Mouse (Mus musculus) layer of hippocampus, postnatal 36 days (tissue): ENCODE data around the gene Snap29. TPM values are rescaled to one million over a fixed set of nuclear protein-coding genes. Genes with fewer than 3 reads are reported as not detected.

ENCODE experiments used
- DNase-seq, 2 experiments: peaks; one replicate each; pipeline ENCODE4 v3.0.0; 2022
- total RNA-seq, 2 experiments: library from RNA; stranded (reverse); gene quantifications; 2 replicates each; pipeline ENCODE4 v1.2.3; 2021

Gene Snap29
- total RNA-seq, result 10 to 100 TPM; 22.7 to 22.9 TPM

DNA sequence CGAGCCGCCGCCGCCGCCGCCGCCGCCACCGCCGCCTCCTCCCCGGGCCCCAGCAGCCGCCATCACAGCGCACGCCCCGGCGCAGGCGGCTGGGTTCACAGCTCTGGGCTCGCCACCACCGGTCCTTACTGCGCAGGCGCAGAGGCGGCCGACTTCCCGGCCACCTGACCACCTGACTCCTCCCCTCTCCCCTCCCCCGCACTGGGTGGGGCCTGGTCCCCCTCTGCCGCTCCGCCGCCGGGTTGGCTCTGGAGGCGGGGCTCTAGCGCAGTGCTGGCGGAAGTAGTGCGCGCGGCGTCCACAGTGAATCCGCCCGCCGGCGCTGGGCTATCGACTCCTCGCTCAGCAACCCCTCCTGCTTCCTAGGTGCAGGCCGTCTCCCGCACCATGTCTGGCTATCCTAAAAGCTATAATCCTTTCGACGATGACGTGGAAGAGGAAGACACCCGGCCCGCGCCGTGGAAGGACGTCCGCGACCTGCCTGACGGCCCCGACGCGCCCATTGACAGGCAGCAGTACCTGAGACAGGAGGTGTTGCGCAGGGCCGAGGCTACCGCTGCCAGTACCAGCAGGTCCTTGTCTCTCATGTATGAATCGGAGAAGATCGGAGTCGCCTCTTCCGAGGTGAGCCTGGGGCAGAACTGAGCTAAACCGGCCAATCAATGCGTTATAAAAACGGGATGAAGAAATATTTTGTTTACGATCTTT, at the start of gene Snap29, which contains the start of gene Pi4ka:
Snap29 (plus strand) TSS at position 251 of the 708 bp plus-strand sequence.
Pi4ka (minus strand) TSS at position 579 of the 708 bp plus-strand sequence.
- DNase-seq, result peak; percentile 100

DNA sequence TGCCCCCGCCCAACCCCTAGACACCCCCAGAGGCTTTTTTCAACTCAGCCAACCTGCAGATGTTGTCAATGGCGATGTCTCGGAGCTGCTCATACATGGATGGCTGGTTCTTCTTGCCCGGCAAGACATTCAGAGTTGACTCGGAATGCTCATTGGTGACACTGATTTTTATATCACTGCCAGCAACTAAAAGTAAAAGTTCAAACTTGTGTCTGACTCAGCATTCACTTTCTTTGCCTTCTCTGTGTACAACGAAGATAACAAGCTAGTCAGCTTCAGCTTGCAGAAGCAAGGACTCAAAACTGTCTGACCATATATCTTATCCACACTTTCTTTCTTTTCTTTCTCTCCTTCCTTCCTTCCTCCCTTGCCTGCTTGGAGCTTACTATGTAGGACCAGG, 49.8 kb upstream of the Snap29 start:
- no peak for DNase-seq

DNA sequence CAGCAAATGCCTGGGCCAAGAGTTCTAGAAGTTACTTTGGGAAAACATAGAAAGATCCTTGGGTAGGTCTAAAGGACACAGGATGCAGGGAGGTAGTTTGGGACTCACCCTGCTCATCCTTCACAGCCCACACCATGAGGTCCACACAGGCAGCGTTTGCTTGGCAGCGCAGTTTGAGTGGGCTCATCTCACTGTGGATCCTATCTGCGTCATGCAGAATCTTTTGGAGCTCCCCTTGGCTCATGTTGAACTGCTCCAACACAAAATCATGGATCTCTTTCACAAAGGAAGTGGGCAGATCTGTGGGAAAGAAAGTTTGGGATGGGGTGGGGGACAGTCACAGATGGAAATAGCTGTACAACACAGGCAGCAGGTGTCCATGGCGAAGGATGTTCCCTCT, 47.0 kb upstream of the Snap29 start:
- DNase-seq, result no peak

DNA sequence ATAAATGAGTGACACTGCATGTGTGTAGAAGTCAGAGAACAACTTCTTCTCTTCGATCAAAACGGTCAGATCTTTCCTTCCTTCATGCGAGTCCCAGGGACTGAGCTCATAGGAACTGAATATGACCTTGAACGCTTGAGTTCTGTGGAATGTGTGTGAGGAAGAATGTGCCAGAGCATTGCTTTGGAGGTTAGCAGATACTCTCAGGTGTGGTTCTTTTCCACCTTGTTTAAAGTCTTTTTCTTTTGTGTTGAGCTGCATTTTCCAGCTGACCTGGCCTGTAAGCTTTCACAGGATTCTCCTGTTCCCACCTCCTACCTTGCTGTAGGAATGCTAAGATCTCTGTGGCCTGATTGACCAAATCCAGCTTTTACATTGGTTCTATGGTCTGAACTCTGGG, 23.5 kb upstream of the Snap29 start:
- DNase-seq, result no peak

DNA sequence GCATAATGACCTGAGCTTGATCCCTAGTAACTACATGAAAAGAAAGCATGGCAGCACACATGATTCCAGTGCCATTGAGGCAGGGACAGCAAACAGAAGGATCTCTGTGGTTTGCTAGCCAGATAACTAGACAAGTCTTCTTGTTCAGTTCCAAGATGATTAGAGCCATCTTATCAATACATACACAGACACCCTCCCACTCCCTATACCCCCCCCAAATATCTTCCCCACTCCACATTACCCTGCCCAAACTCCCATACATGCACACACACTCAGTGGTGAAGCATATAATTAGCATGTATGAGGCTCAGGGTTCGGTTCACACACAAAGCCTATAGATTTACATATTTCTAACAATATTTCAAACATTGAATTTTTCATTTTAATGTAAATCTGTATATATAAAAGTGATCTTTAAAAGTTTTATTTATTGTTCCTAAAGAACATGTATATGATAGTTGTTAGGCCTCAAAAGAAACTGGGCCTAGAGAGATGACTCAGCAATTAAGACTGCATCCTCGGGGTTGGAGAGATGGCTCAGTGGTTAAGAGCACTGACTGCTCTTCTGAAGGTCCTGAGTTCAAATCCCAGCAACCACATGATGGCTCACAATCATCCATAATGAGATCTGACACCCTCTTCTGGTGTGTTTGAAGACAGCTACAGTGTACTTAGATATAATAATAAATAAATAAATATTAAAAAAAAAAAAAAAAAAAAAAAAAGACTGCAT, 22.0 kb upstream of the Snap29 start:
- DNase-seq, result no peak

DNA sequence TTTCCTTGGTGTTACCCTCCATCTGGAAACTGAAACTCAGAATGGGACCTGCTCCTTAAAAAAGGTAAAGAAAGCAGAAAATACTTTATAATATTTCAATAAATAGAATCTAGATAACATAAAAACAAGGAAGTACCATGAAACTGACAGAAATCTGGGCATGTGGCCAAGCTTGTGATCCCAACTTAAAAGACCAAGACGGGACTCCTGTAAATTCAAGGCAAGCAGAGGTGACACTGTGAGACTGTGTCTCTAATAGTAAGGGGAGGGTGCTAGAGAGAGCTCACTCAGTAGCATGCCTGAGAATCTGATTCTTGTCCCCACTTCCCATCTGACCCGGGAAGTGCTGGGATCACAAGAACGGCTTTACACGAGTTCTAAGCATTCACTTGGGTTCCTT, 13.0 kb upstream of the Snap29 start:
- no peak for DNase-seq

DNA sequence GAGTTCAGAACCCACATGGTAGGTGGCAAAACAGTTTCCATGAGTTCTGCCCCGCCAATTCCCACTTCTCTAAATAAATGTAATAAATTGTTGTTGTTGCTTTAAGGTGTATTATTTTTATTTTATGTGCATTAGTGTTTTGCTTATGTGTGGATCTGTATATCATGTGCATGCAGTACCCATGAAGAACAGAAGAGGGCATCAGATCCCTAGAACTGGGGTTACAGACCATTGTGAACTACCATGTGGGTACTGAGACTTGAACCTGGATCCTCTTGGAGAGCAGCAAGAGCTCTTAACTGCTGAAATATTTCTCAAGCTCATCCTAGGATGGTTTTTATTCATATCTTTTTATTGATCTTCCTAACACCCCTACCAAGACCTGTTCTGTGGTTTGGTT, 2.9 kb upstream of the Snap29 start:
- no peak for DNase-seq

DNA sequence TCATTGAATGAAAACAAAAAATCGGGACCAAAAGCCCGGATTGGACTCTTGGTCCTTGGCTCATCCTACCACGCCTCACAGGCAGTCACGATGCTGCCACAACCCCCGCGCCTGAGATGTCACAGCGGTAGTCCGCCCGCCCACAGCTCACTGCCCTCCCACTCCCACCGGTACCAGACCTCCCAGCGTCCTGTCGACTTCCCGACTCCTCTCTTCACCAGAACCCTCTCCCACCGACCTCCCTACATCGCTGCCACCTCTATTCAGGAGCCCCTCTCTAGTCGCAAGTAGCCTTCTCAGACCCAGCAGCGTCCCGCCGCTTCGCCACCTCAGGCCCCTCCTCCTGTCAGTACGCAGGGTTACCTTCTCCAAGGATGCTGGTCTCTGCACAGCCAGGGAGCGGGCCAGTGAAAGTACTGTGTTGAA, 502 bp upstream of the Snap29 start:
- DNase-seq, result peak; percentile 80 to 85

DNA sequence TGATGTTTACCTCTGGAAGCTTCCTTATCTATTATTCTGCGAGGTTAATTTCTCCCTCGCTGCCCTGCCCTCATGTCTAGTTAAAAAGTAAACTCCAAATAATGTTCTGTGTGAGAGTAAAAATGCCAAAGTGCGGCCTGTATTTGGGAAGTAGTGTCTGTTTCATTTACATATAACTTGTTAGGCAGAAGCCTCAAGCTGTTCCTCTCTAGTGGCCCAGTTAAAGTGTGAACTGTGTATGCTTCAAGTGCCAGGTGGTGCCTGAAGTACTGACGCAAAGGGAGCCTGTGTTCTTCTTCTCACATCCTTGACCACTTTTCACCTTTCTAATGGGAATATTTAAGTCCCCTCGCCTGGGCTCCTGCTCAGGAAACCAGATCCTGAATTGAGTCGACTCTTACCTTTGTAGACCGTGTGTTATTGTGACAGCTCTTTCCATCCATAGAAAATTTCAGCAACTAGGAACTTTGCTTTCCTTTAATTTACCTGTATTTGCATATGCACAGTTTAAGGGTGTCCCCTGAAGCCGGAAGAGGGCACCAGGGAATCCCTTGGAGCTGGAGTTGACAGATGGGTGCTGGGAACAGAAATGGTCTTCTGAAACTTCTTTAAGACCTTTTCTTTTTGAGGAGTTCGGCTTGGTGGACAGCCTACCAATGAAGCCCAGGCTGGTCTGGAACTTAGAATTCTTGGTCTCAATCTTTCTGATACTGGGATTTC, 886 bp downstream of the Snap29 start:
- DNase-seq, result no peak

DNA sequence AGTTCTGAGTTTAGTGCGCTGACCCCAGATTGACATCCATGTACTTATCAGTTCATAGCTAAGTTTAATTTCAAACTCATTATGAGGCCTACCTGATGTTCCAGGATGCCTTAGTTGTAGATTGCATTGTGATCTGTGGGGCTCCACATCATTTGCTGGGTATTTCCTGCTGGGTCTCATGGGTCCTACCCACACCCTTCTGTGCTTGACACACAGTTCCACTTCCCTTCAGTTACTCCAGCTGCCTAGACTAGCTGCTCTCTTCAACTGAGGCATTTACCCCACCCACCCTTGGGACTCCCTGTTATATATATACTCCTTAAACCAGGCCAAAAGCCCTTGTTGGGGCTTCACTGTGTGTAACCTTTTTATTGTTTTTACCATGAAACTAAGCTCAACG, 3.3 kb downstream of the Snap29 start:
- DNase-seq, result no peak

DNA sequence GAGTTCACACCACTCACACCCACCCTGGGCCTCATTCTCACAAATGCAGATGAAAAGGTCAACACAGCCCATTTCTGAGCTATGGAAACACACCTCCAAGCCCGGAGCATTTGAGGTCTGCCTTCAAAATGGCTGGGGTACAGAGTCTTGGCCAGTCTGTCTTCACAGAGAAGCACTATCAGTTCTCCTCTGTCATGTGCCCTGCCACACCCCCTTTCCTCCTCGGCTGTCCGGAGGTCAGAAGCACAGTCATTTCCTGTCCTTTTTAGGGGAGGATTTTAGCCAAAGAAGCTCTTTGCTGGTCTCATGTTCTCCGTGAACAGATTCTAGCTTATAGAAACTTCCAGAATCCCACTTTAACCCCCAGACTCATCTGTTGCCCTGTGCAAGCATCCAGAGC, 4.4 kb downstream of the Snap29 start:
- DNase-seq, result no peak

DNA sequence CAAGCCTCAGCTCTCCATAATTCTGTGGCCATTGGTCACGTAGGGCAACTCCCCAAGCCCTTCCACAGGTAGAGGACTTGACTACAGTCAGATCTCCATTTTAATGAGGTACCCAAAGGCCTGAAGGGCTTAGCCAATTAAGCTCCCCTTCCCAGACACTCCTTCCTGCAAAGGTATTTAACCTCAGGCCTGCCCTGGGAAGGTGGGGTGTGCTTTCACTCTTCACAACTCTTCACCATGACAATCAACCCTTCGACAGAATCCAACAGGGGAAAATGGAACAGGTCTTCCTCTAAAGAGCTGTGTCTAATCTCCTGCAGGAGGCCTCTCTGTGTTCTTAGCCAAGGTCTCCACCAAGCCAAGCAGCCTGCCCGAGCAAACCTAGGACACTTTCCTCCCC, 17.2 kb downstream of the Snap29 start:
- DNase-seq, result no peak

DNA sequence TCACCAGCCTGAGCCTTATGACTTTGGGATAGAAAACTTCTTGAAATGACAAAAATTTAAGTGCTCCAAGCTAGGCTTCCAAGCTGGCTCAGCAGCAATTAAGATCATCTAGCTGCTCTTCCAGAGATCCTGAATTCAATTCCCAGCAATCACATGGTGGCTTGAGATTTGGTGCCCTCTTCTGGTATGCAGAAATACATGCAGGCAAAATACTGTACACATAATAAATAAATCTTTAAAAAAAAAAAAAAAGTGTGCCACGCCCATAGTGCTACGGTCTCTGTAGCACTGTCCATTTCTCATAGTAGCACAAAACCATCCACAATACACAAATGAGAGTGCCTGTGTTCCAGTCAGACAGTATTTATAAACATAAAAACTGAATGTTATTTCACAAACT, 26.8 kb downstream of the Snap29 start:
- no peak for DNase-seq

DNA sequence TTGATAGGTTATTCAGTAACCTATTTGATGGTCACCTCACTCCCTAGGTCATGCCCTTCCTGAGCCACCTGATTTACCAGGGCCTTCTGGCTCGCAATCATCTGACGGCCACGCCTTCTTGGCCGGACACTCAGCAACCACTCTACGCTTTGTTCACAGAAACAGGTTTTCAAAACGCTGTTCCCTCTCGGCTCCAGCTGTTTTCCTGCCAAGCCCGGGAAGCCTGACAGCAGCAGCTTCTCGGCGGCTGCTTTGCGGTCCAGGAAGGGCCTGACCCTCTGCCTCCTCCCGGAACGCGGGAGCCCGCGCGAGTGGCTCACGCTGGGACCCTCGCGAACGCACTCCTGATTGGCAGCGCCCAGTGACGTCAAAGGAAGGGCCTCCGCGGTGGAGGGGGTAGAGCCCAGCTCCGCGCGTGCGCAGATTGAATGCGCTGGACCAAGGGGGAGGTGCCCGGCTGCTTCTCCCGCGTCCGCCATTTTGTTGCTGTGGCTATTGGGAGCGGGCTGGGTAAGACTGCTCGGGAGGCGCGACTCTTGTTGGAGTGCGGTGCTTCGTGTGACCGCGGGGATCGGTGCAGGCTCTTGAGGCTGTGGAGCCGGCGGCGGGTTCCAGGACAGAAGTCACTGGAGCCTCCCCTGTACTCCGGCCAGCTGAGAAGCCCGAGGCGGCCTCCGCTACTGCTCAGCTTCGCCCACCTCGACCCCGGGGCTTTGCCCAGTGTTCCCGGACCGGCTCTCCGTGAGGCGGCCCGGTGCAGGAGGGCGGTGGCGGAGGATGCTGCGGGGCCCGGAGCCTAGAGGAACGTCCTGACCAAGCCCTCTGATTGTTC, 46.0 kb downstream of the Snap29 start, which contains the start of gene Crkl:
Crkl (plus strand) TSS at position 447 of the 832 bp plus-strand sequence.
- DNase-seq, result peak; percentile 98 to 99

DNA sequence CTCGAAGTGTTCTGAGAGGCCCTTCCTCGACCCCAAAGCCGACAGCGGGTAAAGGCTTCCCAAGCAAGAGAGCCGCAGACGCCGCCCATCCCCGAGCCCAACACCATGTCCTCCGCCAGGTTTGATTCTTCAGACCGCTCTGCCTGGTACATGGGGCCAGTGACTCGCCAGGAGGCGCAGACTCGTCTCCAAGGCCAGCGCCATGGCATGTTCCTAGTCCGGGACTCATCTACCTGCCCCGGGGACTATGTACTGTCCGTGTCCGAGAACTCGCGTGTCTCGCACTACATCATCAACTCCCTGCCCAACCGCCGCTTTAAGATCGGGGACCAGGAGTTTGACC, 46.6 kb downstream of the Snap29 start:
- DNase-seq, result peak in 1 of 2 experiments; percentile 46

DNA sequence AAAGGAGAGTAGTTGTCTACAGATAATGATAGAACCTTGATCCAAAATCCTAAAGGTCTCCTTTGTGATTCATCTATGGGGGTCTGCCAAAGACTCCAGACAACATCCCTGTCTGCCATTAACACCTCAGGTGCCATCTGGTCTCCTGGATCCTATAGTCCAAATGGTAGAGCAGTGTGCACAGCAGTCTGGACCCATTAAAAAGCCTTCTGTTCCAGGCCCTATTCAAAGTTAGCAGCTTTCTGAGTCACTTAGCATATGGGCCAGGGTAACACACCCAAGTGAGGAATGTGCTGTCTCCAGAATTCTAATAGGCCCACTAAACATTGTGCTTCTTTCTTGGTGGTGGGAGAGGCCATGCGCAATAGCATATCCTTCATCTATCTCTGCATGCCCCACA, 51.1 kb downstream of the Snap29 start:
- no peak for DNase-seq

DNA sequence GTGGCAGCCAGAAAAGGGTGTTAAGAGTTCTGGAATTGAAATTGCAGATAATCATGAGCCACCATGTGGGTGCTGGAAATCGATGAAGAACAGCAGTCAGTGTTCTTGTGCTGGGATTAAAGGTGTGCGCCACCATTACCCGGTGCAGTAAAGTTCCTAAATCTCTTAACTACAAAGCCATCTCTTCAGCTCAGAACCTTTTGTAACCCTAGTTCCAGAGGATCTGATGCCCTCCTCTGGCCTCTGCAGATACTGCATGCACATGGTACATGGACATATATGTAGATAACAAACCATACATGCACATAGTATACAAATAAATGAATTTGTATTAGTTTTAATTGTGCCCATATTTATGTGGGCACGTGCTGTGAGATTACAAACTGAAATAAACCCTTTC, 54.5 kb downstream of the Snap29 start:
- DNase-seq, result no peak

DNA sequence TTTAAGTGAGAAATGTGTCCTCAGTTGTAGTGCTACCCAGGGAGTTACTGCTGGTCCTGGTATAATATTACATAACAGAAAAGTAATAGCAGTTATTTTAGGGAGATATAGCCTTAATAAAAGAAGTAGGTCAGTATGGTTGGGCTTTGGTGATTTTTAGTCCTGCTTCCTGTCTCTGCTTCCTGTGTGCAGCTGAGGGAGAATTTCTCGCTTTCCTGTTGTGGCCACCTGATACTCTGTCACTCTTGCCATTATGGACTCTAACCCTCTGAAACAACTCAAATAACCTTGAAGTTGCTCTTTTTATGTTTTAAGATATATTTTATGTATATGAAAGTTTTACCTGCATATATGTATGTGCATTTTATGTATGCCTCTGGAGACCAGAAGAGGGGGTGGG, 55.8 kb downstream of the Snap29 start:
- no peak for DNase-seq

DNA sequence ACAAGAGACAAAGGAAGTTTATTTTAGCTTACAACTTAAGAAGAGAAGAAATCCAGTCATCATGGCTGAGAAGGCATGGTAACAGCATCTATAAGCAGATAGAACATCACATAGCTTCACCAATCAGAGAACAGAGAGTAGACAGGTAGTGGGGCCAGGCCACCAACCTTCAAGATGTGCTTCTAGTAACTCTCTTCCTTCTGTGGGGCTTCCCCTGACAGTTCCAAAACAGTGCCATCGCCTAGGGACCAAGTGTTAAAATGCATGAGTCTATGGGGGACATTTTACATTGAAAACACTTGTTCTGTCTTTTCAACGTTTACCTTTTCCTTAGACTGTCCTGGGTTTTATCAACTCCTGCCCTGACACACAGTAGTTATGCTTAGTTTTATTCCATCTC, 57.4 kb downstream of the Snap29 start:
- no peak for DNase-seq

DNA sequence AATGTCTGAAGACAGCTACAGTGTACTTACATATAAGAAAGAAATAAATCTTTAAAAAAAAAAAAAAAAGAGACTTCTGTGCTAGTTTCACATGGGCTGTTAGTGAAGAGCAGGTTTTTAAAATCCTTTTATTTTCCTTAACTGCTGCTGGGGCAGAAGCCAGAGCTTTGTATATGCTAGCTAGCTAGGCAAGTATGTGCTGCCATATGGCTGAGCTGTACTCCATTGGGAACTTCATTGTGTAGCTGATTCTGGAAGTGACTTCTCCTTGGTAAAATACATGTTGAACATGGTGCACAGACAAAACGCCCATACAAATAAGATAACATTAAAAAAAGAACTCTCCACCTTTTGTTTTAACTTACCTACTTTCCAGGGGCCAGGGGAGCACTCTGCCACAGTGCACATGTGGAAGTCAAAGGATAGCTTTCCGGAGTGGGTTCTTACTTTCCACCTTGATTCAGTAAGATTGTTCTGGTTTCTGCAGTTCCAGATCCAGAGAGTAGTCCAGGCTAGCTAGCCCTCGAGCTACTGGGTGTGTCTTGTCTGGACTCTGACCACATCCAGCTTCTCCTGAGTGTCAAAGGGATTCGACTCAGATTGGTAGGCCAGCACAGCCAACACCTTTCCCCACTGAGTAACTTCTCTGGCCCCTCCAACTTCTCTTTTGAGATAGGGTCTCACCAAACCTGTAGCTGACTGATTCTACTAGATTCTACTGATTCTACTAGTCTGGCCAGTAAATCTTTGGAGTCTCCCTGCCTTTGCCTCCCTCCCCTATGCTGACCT, 61.3 kb downstream of the Snap29 start:
- no peak for DNase-seq

DNA sequence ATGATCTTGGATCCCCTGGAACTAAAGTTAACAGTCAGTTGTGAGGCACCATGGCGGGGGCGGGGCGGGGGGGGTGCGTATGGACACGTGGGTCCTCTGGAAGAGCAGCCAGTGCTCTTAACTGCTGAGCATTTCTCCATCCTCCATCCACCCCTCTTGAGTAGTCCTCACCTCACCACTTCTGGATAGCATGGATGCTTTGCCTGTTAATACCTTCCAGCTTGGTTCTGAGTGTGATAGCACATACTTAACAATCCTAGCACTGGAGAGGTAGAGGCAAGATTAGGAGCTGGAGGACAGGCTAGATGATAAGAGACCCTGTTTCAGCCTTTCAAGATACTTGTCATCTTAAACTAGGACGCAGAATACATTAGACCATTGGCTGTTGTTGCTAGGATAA, 66.7 kb downstream of the Snap29 start:
- no peak for DNase-seq

DNA sequence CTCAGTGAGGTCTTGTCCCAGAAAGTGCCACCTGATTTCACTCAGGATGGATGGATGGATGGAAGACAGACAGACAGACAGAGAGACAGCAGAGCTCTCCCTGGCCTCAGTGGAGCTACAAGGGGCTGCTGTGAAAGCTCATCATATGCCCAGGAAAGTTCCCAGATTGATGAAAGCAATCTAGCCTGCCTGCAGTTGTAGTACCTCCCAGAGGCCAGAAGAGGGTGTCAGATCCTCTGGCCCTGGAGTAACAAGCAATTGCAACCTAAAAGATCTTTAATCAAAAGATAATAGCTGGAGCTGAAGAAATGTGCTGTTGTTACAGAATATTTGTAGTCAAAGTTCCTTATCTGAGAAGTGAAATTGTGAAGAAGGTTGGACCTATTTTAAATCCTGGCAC, 68.3 kb downstream of the Snap29 start:
- DNase-seq, result peak in 1 of 2 experiments; percentile 43
